Mouse (Mus musculus): ENCODE data around the gene Fgd6. TPM values are rescaled to one million over a fixed set of nuclear protein-coding genes. Genes with fewer than 3 reads are reported as not detected.

Gene Fgd6
- total RNA-seq, 2 experiments from 2014 or later = 8.8 to 10.6 TPM

- intact Hi-C loops (cut with DNase I) = no loop called here
- DNase-seq (ENCODE audit: low spot score in 2 of 2) = no peak
These were observed 126.2 kb downstream of the Fgd6 start for GRCm38 (mm10) chr10:94162031-94162430.

GRCm38 (mm10) chr10:94164104-94164845 lies 128.5 kb downstream of the Fgd6 start:
- intact Hi-C loops (cut with DNase I) = no loop called here
- DNase-seq (ENCODE audit: low spot score in 2 of 2) = no peak

GRCm38 (mm10) chr10:94165426-94165825 lies 129.6 kb downstream of the Fgd6 start:
- intact Hi-C loops (cut with DNase I) = no loop called here
- DNase-seq (ENCODE audit: low spot score in 2 of 2) = no peak

- intact Hi-C loops (cut with DNase I) = no loop called here
- DNase-seq (ENCODE audit: low spot score in 2 of 2) = no peak
These were observed 131.4 kb downstream of the Fgd6 start for GRCm38 (mm10) chr10:94167051-94167750.

DNA sequence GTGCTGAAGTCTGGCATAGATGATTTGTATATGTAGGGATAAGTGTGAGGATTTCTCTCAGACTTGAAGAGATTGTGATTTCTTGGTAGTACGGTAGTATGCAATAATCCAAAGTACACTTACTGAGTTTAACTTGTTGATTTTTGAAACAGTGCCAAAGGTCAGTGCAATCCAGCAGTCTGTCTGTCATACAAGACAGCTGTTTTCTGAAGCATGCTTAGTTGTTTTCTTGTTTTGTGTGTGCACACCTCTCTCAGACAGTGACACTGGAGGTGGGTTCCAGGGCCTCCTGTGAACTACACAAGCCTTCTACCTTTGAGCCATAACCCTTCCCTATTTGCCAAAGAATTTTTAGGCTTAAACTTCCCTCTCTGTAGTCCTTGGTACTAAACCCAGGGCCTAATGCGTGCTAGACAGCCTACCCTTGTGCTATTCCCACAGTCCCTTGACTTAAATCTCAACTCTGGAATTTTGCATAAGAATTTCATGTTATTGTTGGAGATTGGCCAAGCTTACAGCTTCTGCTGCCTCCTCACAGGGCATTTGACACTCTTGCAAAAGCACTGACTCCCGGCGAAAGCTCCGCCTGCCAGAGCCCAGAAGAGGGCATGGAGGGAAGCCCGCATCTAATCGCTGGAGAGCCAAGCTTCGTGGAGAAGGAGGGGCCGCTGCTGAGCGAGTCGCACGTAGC lies 135.8 kb downstream of the Fgd6 start:
- intact Hi-C loops (cut with DNase I) = no loop called here
- no peak for DNase-seq (ENCODE audit: low spot score in 2 of 2)

DNA sequence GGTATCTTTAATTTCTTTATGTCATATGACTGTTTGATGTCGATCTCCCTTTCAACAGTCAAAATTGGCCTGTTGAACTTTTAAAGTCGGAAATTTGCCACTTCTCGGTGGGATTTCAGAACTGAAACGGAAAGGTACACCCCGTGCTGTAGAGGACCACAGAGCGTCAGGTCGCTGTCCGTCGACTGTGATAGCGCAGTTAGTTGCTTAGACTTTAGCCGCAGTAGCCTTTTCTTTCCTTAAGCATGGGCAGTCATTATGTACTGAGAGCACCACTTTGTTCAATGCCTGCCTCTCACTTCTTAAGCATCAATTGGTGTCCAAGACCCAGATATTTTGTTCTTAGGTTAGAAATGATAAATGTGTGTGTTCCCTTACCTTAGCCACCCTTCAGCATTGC lies 136.3 kb downstream of the Fgd6 start:
- no peak for DNase-seq (ENCODE audit: low spot score in 2 of 2)

GRCm38 (mm10) chr10:94172706-94173105 lies 136.9 kb downstream of the Fgd6 start:
- intact Hi-C loops (cut with DNase I) = no loop called here

More for the DNA sequence above, 136.3 kb downstream of the Fgd6 start:
- intact Hi-C loops (cut with DNase I) = no loop called here

GRCm38 (mm10) chr10:94174652-94175051 lies 138.9 kb downstream of the Fgd6 start:
- no peak for DNase-seq (ENCODE audit: low spot score in 2 of 2)
- intact Hi-C loops (cut with DNase I) = no loop called here

More at GRCm38 (mm10) chr10:94172706-94173105, 136.9 kb downstream of the Fgd6 start:
- no peak for DNase-seq (ENCODE audit: low spot score in 2 of 2)

DNA sequence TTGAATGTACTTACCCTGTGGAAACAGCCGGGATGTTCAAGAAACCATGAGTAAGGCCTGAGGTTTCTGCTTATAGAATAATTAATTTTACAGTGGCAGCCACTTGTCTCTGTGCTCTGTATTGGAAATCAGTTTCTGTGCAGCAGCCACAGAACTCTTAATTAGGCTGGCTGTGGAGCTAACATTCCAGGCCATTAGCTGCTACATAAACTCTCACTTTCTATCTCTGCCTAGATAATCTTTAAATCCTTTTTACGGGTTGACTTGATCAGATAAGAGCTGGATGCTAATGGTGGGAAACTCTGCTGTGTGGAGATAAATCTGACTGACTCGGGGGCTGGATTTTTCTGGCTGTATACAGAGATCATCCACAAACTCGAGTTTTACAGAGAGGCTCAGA lies 147.4 kb downstream of the Fgd6 start:
- intact Hi-C loops (cut with DNase I) = no loop called here
- DNase-seq (ENCODE audit: low spot score in 2 of 2) = no peak

Other genes with a start within 250 kb of the Fgd6 start
- gene Usp44, start 204.4 kb upstream of the Fgd6 start, total RNA-seq (2021) = not detected
- gene Metap2, start 138.9 kb upstream of the Fgd6 start, total RNA-seq (2021) = 100 to 1,000 TPM; 112 to 125 TPM
- gene Vezt, start 184 bp upstream of the Fgd6 start, total RNA-seq (2021) = 10 to 100 TPM; 74.9 to 82.3 TPM
- gene Nr2c1, start 112.0 kb downstream of the Fgd6 start, total RNA-seq (2021) = 1 to 10 TPM; 7.8 to 8.3 TPM
- gene Ndufa12, start 162.7 kb downstream of the Fgd6 start, total RNA-seq (2021) = 100 to 1,000 TPM; 214 to 234 TPM